Mouse (Mus musculus): ENCODE data around the gene Ssh1. TPM values are rescaled to one million over a fixed set of nuclear protein-coding genes. Genes with fewer than 3 reads are reported as not detected.

Gene Ssh1
- polyA plus RNA-seq, 1 experiment from 2014 or later = 29.9 TPM

DNA sequence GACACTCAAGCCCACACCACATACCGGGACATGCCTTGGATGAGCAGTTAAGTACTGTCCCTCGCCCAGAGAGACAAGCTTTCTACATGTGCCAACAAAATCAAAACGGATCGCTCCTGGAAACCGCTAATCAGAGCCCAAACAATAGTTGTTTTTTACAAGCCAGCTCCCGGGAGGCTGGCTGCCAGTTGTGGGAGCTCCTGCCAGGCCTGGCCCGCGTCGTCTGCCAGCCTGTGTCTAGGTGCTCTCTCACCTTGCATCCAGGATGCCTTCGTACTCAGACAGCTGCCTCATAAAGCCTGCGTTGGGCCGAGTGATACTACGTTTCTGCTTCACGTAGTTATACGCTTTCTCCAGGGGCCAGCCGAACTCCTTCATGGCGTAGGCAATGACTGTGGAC lies 43.6 kb downstream of the Ssh1 start:
- H3K27me3 ChIP-seq (ENCODE audit: insufficient read depth, low read length) = no peaks in the 10 kb centered on the region
- ATAC-seq (ENCODE audit: insufficient read depth) (no peak), DNase-seq (no peak)
- no peak overlapping the region for H3K9ac ChIP-seq
- no peak overlapping the region for H3K4me2 ChIP-seq
- H3K9me3 ChIP-seq (ENCODE audit: low read depth, low read length) = no peaks in the 10 kb centered on the region
- no peak for TF ChIP-seq CTCF (IDR thresholded peaks at IDR 0.05; ENCODE audit: low read depth)
- H3K27ac ChIP-seq (ENCODE audit: low read depth) = no peak overlapping the region
- WGBS = 89% methylated on average over 17 of the region's 17 CpGs
- H3K4me1 ChIP-seq (ENCODE audit: insufficient read depth) = no peaks in the 10 kb centered on the region
- H3K36me3 ChIP-seq (ENCODE audit: insufficient read depth) = peaks cover 85% of the 10 kb centered on the region
- H3K4me3 ChIP-seq (ENCODE audit: low read depth, low read length) = no peak overlapping the region

DNA sequence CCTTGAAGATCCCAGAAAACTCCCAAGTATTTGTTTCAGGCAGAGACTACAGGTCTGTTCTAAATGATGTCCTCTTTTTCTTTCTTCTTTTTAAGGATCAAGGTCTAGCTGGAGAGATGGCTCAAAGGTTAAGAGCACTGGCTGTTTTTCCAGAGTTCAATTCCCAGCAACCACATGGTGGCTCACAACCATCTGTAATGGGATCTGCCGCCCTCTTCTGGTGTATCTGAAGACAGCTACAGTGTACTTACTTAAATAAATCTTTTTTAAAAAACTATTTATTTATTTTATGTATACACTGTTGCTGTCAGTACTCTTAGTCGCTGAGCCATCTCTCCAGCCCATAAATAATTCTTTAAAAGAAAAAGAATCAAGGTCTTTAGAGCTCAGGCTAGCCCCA lies 46.4 kb downstream of the Ssh1 start:
- 0 out of 2 replicates have a peak, but pooled peaks have one; percentile 28 for TF ChIP-seq CTCF (IDR thresholded peaks at IDR 0.05; ENCODE audit: low read depth)
- WGBS = 63% methylated on average over 2 of the region's 2 CpGs
- no peak for ATAC-seq (ENCODE audit: insufficient read depth)

DNA sequence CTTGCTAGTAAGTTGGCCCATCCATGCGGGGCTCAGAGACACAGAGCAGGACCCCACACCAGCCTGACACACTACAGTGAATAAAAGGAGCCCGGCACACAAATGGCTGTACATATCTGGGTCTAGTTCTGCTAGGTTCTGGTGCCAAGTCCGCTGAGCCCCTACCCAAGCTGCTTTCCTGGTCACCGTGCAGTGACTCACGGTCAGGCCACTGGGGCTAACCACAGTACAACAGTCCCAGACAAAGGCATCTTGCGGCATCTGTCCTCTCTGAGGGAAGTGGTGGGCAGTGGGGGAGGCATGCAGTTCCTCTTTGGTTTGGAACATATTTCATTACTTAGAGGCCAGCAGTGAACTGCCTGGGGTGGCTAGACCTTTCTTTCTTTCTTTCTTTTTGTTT lies 48.6 kb downstream of the Ssh1 start:
- 85% methylated on average over 6 of the region's 6 CpGs for WGBS
- no peak for DNase-seq

More for the DNA sequence above, 46.4 kb downstream of the Ssh1 start:
- Histone ChIP-seq H3K27ac (ENCODE audit: low read depth) (no peak overlapping the region), H3K36me3 (ENCODE audit: insufficient read depth) (peaks cover 94% of the 10 kb centered on the region), H3K9me3 (ENCODE audit: low read depth, low read length) (no peaks in the 10 kb centered on the region), H3K4me1 (ENCODE audit: insufficient read depth) (no peaks in the 10 kb centered on the region), H3K4me3 (ENCODE audit: low read depth, low read length) (no peak overlapping the region), H3K27me3 (ENCODE audit: insufficient read depth, low read length) (no peaks in the 10 kb centered on the region), H3K4me2 (no peak overlapping the region), H3K9ac (no peak overlapping the region)
- DNase-seq = no peak

DNA sequence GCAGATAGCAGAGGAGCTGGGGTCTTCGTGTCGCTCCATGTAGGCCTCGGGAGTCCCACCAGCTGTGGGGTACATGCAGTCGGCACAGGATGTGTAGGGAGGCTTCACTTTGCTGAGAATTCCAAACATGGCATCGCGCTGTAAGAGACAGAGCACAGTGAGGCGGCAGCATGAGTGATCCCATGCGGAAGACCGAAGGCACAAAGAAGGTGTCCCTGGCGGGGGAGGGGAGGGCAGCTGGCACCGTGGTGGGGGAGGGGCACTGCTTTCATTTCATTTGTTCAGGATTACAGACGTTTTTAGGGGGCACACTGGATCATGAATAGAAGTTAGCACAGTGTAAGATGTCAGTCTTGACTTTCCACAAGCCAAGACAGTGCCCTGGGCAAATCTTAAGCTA lies 50.4 kb downstream of the Ssh1 start:
- H3K9me3 ChIP-seq (ENCODE audit: low read depth, low read length) = no peaks in the 10 kb centered on the region
- DNase-seq (no peak), ATAC-seq (ENCODE audit: insufficient read depth) (no peak)
- WGBS = 79% methylated on average over 12 of the region's 12 CpGs
- H3K4me1 ChIP-seq (ENCODE audit: insufficient read depth) = no peaks in the 10 kb centered on the region
- H3K27ac ChIP-seq (ENCODE audit: low read depth) = no peak overlapping the region
- no peak overlapping the region for H3K9ac ChIP-seq
- no peaks in the 10 kb centered on the region for H3K27me3 ChIP-seq (ENCODE audit: insufficient read depth, low read length)
- no peak overlapping the region for H3K4me3 ChIP-seq (ENCODE audit: low read depth, low read length)
- H3K36me3 ChIP-seq (ENCODE audit: insufficient read depth) = peaks cover 89% of the 10 kb centered on the region
- H3K4me2 ChIP-seq = no peak overlapping the region
- no peak for TF ChIP-seq CTCF (IDR thresholded peaks at IDR 0.05; ENCODE audit: low read depth)

More for the DNA sequence above, 48.6 kb downstream of the Ssh1 start:
- no peak overlapping the region for H3K4me3 ChIP-seq (ENCODE audit: low read depth, low read length)
- H3K9ac ChIP-seq = no peak overlapping the region
- H3K9me3 ChIP-seq (ENCODE audit: low read depth, low read length) = no peaks in the 10 kb centered on the region
- no peak for ATAC-seq (ENCODE audit: insufficient read depth)
- no peaks in the 10 kb centered on the region for H3K27me3 ChIP-seq (ENCODE audit: insufficient read depth, low read length)
- no peak overlapping the region for H3K4me2 ChIP-seq
- peaks cover 95% of the 10 kb centered on the region for H3K36me3 ChIP-seq (ENCODE audit: insufficient read depth)
- no peaks in the 10 kb centered on the region for H3K4me1 ChIP-seq (ENCODE audit: insufficient read depth)
- no peak overlapping the region for H3K27ac ChIP-seq (ENCODE audit: low read depth)
- no peak for TF ChIP-seq CTCF (IDR thresholded peaks at IDR 0.05; ENCODE audit: low read depth)

DNA sequence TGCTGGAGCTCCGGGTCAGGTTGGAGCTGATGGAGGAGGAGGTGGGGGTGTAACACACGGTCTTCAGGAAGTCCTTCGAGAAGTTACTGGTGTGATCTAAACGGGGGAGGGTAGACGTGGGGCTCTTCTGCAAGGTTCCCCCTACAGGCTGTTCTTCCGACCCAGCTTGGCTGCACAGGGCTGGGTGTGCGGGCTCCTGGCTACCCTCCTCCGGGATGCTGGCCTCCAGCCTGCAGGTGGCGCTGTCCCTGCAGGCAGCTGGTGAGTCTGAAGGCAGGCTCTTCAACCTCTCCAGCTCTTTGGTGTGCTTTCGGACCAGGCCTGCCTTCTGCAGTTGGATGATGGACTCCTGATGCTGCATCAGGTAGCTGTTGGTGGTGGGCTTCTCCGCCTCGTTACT lies 51.1 kb downstream of the Ssh1 start:
- no peaks in the 10 kb centered on the region for H3K27me3 ChIP-seq (ENCODE audit: insufficient read depth, low read length)
- no peak overlapping the region for H3K9ac ChIP-seq
- ATAC-seq (ENCODE audit: insufficient read depth) (no peak), DNase-seq (no peak)
- peak; percentile 61 for TF ChIP-seq CTCF (IDR thresholded peaks at IDR 0.05; ENCODE audit: low read depth)
- H3K27ac ChIP-seq (ENCODE audit: low read depth) = no peak overlapping the region
- H3K4me1 ChIP-seq (ENCODE audit: insufficient read depth) = no peaks in the 10 kb centered on the region
- 76% methylated on average over 12 of the region's 12 CpGs for WGBS
- H3K4me3 ChIP-seq (ENCODE audit: low read depth, low read length) = no peak overlapping the region
- H3K9me3 ChIP-seq (ENCODE audit: low read depth, low read length) = no peaks in the 10 kb centered on the region
- no peak overlapping the region for H3K4me2 ChIP-seq
- peaks cover 90% of the 10 kb centered on the region for H3K36me3 ChIP-seq (ENCODE audit: insufficient read depth)

DNA sequence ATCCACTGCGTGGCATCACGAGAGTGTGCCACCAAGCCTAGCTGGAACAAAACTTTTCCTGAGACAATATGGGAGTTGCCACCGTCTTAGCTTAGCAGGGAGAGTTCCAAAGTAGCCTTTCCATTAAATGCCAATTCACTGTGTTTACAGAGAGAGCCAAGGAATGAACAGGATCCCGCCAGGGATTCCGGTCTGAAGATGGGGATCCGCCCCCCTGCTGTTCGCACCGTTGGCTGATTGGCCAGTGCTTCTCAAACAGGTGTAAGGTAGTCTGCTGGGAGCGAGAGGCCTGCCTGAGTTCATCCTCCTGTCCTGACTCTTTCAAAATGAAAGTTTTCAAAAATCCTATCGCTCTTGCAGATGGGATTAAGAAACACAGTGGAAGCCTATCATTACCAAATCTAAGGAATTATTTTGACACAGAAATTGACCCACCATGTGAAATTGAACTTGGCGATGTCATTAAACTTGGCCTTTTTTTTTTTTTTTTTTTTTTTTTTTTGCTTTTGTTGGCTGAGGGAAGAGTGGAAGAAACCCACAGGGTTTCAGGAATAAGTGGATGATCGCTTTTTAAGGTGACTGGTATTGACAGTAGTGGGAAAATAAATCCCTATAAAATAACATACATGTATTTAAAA lies 54.3 kb downstream of the Ssh1 start:
- DNase-seq (no peak), ATAC-seq (ENCODE audit: insufficient read depth) (no peak)
- no peaks in the 10 kb centered on the region for H3K4me1 ChIP-seq (ENCODE audit: insufficient read depth)
- H3K27me3 ChIP-seq (ENCODE audit: insufficient read depth, low read length) = no peaks in the 10 kb centered on the region
- whole genome bisulfite sequencing = 48% methylated on average over 12 of the region's 12 CpGs
- no peak for TF ChIP-seq CTCF (IDR thresholded peaks at IDR 0.05; ENCODE audit: low read depth)
- H3K9me3 ChIP-seq (ENCODE audit: low read depth, low read length) = no peaks in the 10 kb centered on the region
- no peak overlapping the region for H3K4me2 ChIP-seq
- no peak overlapping the region for H3K27ac ChIP-seq (ENCODE audit: low read depth)
- no peak overlapping the region for H3K4me3 ChIP-seq (ENCODE audit: low read depth, low read length)
- H3K9ac ChIP-seq = no peak overlapping the region
- H3K36me3 ChIP-seq (ENCODE audit: insufficient read depth) = peaks cover 61% of the 10 kb centered on the region

DNA sequence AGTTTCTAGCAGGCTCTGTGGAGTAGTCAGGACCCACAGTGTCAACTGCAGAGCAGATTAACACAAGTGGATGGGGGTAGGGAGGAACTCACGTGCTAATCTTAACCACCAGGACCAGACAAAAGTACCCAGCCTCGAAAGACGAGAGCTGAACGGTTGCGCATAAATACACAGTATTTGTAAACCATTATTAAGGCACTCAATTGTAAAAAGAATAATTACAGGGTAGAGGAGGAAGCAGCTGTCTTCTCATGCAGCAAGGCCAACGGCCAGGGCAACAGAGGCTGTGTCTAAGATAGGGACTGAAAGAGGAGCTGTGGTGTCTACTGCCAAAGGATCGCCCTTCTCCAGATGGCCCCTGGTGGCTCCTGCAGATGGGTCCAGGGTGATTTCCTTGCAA lies 56.0 kb downstream of the Ssh1 start:
- Histone ChIP-seq H3K4me3 (ENCODE audit: low read depth, low read length) (no peak overlapping the region), H3K4me1 (ENCODE audit: insufficient read depth) (no peaks in the 10 kb centered on the region), H3K9me3 (ENCODE audit: low read depth, low read length) (no peaks in the 10 kb centered on the region), H3K4me2 (no peak overlapping the region), H3K9ac (no peak overlapping the region), H3K27me3 (ENCODE audit: insufficient read depth, low read length) (no peaks in the 10 kb centered on the region), H3K27ac (ENCODE audit: low read depth) (no peak overlapping the region), H3K36me3 (ENCODE audit: insufficient read depth) (peaks cover 44% of the 10 kb centered on the region)
- no peak for DNase-seq
- no peak for ATAC-seq (ENCODE audit: insufficient read depth)
- TF ChIP-seq CTCF (IDR thresholded peaks at IDR 0.05; ENCODE audit: low read depth) = no peak
- WGBS = 64% methylated on average over 7 of the region's 7 CpGs

All from lung, embryonic 14.5 days (tissue).